Mouse (Mus musculus): Measurements from ENCODE around the gene Camk1. TPM values are rescaled to one million over a fixed set of nuclear protein-coding genes. Genes with fewer than 3 reads are reported as not detected.
"Not testable (repeated sequence)": the region's sequence is repeated elsewhere in the genome, so short reads cannot be mapped to it uniquely, and the experiment has no call there.

The Camk1 gene
- polyA plus RNA-seq, 2 experiments from 2014 or later, result 2.2 to 2.9 TPM

GRCm38 (mm10) chr6:113353696-113354095, 9.9 kb upstream of the Camk1 start:
- no peak for ATAC-seq

GRCm38 (mm10) chr6:113352820-113353219, 9.0 kb upstream of the Camk1 start:
- ATAC-seq, result no peak

- ATAC-seq, result no peak
These were observed 7.9 kb upstream of the Camk1 start for GRCm38 (mm10) chr6:113351653-113352052.

GRCm38 (mm10) chr6:113351161-113351560, 7.4 kb upstream of the Camk1 start:
- ATAC-seq, result no peak

- ATAC-seq, result no peak
These were observed 6.8 kb upstream of the Camk1 start for GRCm38 (mm10) chr6:113350538-113350937.

- ATAC-seq, result no peak
These were observed 3.1 kb upstream of the Camk1 start for GRCm38 (mm10) chr6:113346897-113347296.

- ATAC-seq, result no peak
These were observed 537 bp upstream of the Camk1 start for GRCm38 (mm10) chr6:113344321-113344720.

- no peak for ATAC-seq
These were observed 1.5 kb downstream of the Camk1 start for GRCm38 (mm10) chr6:113342297-113342696.

GRCm38 (mm10) chr6:113341574-113341973, 2.2 kb downstream of the Camk1 start:
- ATAC-seq, result no peak

- ATAC-seq, result no peak
These were observed 6.7 kb downstream of the Camk1 start for GRCm38 (mm10) chr6:113336852-113337620.

- no peak for ATAC-seq
These were observed 9.6 kb downstream of the Camk1 start for GRCm38 (mm10) chr6:113334216-113334615.

GRCm38 (mm10) chr6:113333137-113333950, 10.4 kb downstream of the Camk1 start:
- no peak for ATAC-seq

- ATAC-seq, result not testable (repeated sequence)
These were observed 11.1 kb downstream of the Camk1 start for GRCm38 (mm10) chr6:113332734-113333133.

GRCm38 (mm10) chr6:113331721-113332120, 12.1 kb downstream of the Camk1 start:
- no peak for ATAC-seq

- peak; percentile 28 for ATAC-seq
These were observed 13.2 kb downstream of the Camk1 start for GRCm38 (mm10) chr6:113330547-113330946.

- ATAC-seq, result no peak
These were observed 14.4 kb downstream of the Camk1 start for GRCm38 (mm10) chr6:113329396-113329795.

GRCm38 (mm10) chr6:113326533-113327315, 17.1 kb downstream of the Camk1 start, which contains the start of gene Ogg1:
Gene Ogg1, plus strand, starts transcription at chr6:113326972.
- ATAC-seq, result peak; percentile 92

GRCm38 (mm10) chr6:113315972-113316371, 27.8 kb downstream of the Camk1 start:
- ATAC-seq, result no peak

- ATAC-seq, result no peak
These were observed 35.6 kb downstream of the Camk1 start for GRCm38 (mm10) chr6:113308141-113308540.

GRCm38 (mm10) chr6:113307481-113308121, 36.2 kb downstream of the Camk1 start:
- ATAC-seq, result no peak

GRCm38 (mm10) chr6:113306986-113307349, 36.8 kb downstream of the Camk1 start, which contains the start of gene Brpf1:
Gene Brpf1, plus strand, starts transcription at chr6:113307137.
- peak; percentile 27 for ATAC-seq

GRCm38 (mm10) chr6:113306322-113306985, 37.3 kb downstream of the Camk1 start:
- peak; percentile 92 for ATAC-seq

Data from CD4-positive, CD25-positive, alpha-beta regulatory T cell, adult 4 months (primary cell).